Mouse (Mus musculus) forebrain, embryonic 11.5 days (tissue): ENCODE results near the gene Sele. TPM values are rescaled to one million over a fixed set of nuclear protein-coding genes. Genes with fewer than 3 reads are reported as not detected.

Source experiments
- ATAC-seq: fragments of 200-750 bp; cut with Nextera tagmentation; replicated peaks from 2 replicates; pipeline ENCODE4 v1.8.0; 2017; ENCODE audit warnings: moderate TSS enrichment; ENCODE audit not compliant: low FRiP score
- DNase-seq: peaks from one replicate; pipeline ENCODE4 v3.0.0-alpha.2; 2017; ENCODE audit warnings: low spot score
- H3K27ac ChIP-seq: fragments of 300-500 bp; sonication (generic); 2 replicates; pipeline ENCODE4 v1.5.1; 2014; ENCODE audit warnings: low read depth, low read length
- H3K27me3 ChIP-seq: fragments of 300-500 bp; sonication (generic); 2 replicates; pipeline ENCODE4 v1.6.1; 2014; ENCODE audit warnings: mild to moderate bottlenecking, low read length, mixed read lengths; ENCODE audit not compliant: control insufficient read depth, insufficient read depth
- H3K36me3 ChIP-seq: fragments of 300-500 bp; sonication (generic); 2 replicates; pipeline ENCODE4 v1.6.1; 2014; ENCODE audit warnings: mild to moderate bottlenecking, low read length, moderate library complexity, mixed read lengths; ENCODE audit not compliant: control insufficient read depth, insufficient read depth
- H3K4me1 ChIP-seq: fragments of 300-500 bp; sonication (generic); replicated peaks from 2 replicates; pipeline ENCODE4 v1.6.1; 2014; ENCODE audit warnings: low read length, mixed read lengths; ENCODE audit not compliant: control insufficient read depth, insufficient read depth
- H3K4me2 ChIP-seq: fragments of 300-500 bp; sonication (generic); 2 replicates; pipeline ENCODE4 v1.6.1; 2014; ENCODE audit warnings: low read depth, mild to moderate bottlenecking, low read length, moderate library complexity, mixed read lengths; ENCODE audit not compliant: severe bottlenecking
- H3K4me3 ChIP-seq: fragments of 300-500 bp; sonication (generic); 2 replicates; pipeline ENCODE4 v1.5.1; 2014; ENCODE audit warnings: low read depth, low read length
- H3K9ac ChIP-seq: fragments of 300-500 bp; sonication (generic); 2 replicates; pipeline ENCODE4 v1.6.1; 2014; ENCODE audit warnings: low read length
- H3K9me3 ChIP-seq: fragments of 300-500 bp; sonication (generic); 2 replicates; pipeline ENCODE4 v1.6.1; 2016; ENCODE audit warnings: low read length, mixed read lengths; ENCODE audit not compliant: control insufficient read depth
- WGBS: fragments of 180-500 bp; shearing (Covaris S2); extraction: QIAGEN DNeasy Blood & Tissue Kit; methylation state at CpG from one replicate; pipeline ENCODE4 v1.1.7; 2014; 5-methylcytosine and 5-hydroxymethylcytosine counted together
- polyA plus RNA-seq: library from polyadenylated mRNA; unstranded; fragments of >200 nt; fragmentation: Nextera tagmentation; extraction: Ambion mirVana; gene quantifications from 2 replicates; pipeline ENCODE4 v1.2.1, GENCODE M21; 2014

Sele gene
- polyA plus RNA-seq, 1 experiment from 2014 or later: not detected

- no peaks in the 10 kb centered on the region for H3K27me3 ChIP-seq
- DNase-seq (no peak), ATAC-seq (no peak)
- H3K4me1 ChIP-seq: no peaks in the 10 kb centered on the region
- no peak overlapping the region for H3K9ac ChIP-seq
- H3K36me3 ChIP-seq: no peaks in the 10 kb centered on the region
- H3K27ac ChIP-seq: no peak overlapping the region
- no peak overlapping the region for H3K4me3 ChIP-seq
- no peaks in the 10 kb centered on the region for H3K9me3 ChIP-seq
- WGBS: 92% methylated on average over 4 of the region's 4 CpGs
- no peak overlapping the region for H3K4me2 ChIP-seq
Measured at GRCm38 (mm10) chr1:164025685-164026084, 22.3 kb upstream of the Sele start.

- ATAC-seq: no peak
- H3K4me3 ChIP-seq: no peak overlapping the region
- DNase-seq: no peak
- no peaks in the 10 kb centered on the region for H3K36me3 ChIP-seq
- H3K9ac ChIP-seq: no peak overlapping the region
- no peaks in the 10 kb centered on the region for H3K4me1 ChIP-seq
- 56% methylated on average over 5 of the region's 5 CpGs for WGBS
- no peak overlapping the region for H3K27ac ChIP-seq
- no peak overlapping the region for H3K4me2 ChIP-seq
- H3K9me3 ChIP-seq: no peaks in the 10 kb centered on the region
- no peaks in the 10 kb centered on the region for H3K27me3 ChIP-seq
Measured at GRCm38 (mm10) chr1:164027416-164027815, 20.6 kb upstream of the Sele start.

GRCm38 (mm10) chr1:164040385-164041135, 7.5 kb upstream of the Sele start:
- no peaks in the 10 kb centered on the region for H3K36me3 ChIP-seq
- no peak for ATAC-seq

GRCm38 (mm10) chr1:164043549-164043948, 4.5 kb upstream of the Sele start:
- Histone ChIP-seq H3K4me3 (no peak overlapping the region), H3K4me1 (no peaks in the 10 kb centered on the region), H3K9ac (no peak overlapping the region), H3K4me2 (no peak overlapping the region), H3K9me3 (no peaks in the 10 kb centered on the region), H3K36me3 (no peaks in the 10 kb centered on the region), H3K27me3 (no peaks in the 10 kb centered on the region), H3K27ac (no peak overlapping the region)
- DNase-seq: no peak
- 52% methylated on average over 3 of the region's 3 CpGs for WGBS
- ATAC-seq: no peak

More at GRCm38 (mm10) chr1:164040385-164041135, 7.5 kb upstream of the Sele start:
- no peak overlapping the region for H3K4me3 ChIP-seq
- no peaks in the 10 kb centered on the region for H3K27me3 ChIP-seq
- H3K4me2 ChIP-seq: no peak overlapping the region
- DNase-seq: no peak
- H3K9ac ChIP-seq: no peak overlapping the region
- H3K4me1 ChIP-seq: no peaks in the 10 kb centered on the region
- no peaks in the 10 kb centered on the region for H3K9me3 ChIP-seq
- H3K27ac ChIP-seq: no peak overlapping the region
- 76% methylated on average over 10 of the region's 10 CpGs for WGBS

GRCm38 (mm10) chr1:164053561-164053960, 5.5 kb downstream of the Sele start:
- ATAC-seq: no peak
- no peak for DNase-seq
- Histone ChIP-seq H3K4me3 (no peak overlapping the region), H3K4me2 (no peak overlapping the region), H3K9ac (no peak overlapping the region), H3K9me3 (no peaks in the 10 kb centered on the region), H3K4me1 (no peaks in the 10 kb centered on the region), H3K27ac (no peak overlapping the region), H3K36me3 (no peaks in the 10 kb centered on the region), H3K27me3 (no peaks in the 10 kb centered on the region)
- 94% methylated on average over 9 of the region's 9 CpGs for WGBS

GRCm38 (mm10) chr1:164054800-164055199, 6.8 kb downstream of the Sele start:
- no peaks in the 10 kb centered on the region for H3K36me3 ChIP-seq
- no peak overlapping the region for H3K27ac ChIP-seq
- ATAC-seq: no peak
- H3K27me3 ChIP-seq: no peaks in the 10 kb centered on the region
- H3K4me2 ChIP-seq: no peak overlapping the region
- H3K9ac ChIP-seq: no peak overlapping the region
- no peak overlapping the region for H3K4me3 ChIP-seq
- H3K4me1 ChIP-seq: no peaks in the 10 kb centered on the region
- 46% methylated on average over 2 of the region's 2 CpGs for WGBS
- no peaks in the 10 kb centered on the region for H3K9me3 ChIP-seq
- DNase-seq: no peak

- ATAC-seq (no peak), DNase-seq (no peak)
- WGBS: 91% methylated on average over 4 of the region's 4 CpGs
- no peaks in the 10 kb centered on the region for H3K4me1 ChIP-seq
- H3K27me3 ChIP-seq: no peaks in the 10 kb centered on the region
- no peak overlapping the region for H3K4me2 ChIP-seq
- H3K27ac ChIP-seq: no peak overlapping the region
- H3K9ac ChIP-seq: no peak overlapping the region
- H3K36me3 ChIP-seq: no peaks in the 10 kb centered on the region
- H3K4me3 ChIP-seq: no peak overlapping the region
- no peaks in the 10 kb centered on the region for H3K9me3 ChIP-seq
Measured at GRCm38 (mm10) chr1:164060071-164060470, 12.0 kb downstream of the Sele start.

GRCm38 (mm10) chr1:164061278-164061677, 13.2 kb downstream of the Sele start:
- Histone ChIP-seq H3K9ac (no peak overlapping the region), H3K27ac (no peak overlapping the region), H3K27me3 (no peaks in the 10 kb centered on the region), H3K36me3 (no peaks in the 10 kb centered on the region), H3K9me3 (no peaks in the 10 kb centered on the region), H3K4me3 (no peak overlapping the region), H3K4me1 (no peaks in the 10 kb centered on the region), H3K4me2 (no peak overlapping the region)
- no peak for DNase-seq
- no peak for ATAC-seq
- 52% methylated on average over 4 of the region's 4 CpGs for WGBS

- no peak within 1 kb of the TSS for H3K27ac ChIP-seq
- H3K9ac ChIP-seq: no peak within 1 kb of the TSS
- no peak within 1 kb of the TSS for H3K4me3 ChIP-seq
- ATAC-seq (no peak), DNase-seq (no peak)
- WGBS: 84% methylated on average over 4 of the region's 4 CpGs
- no peaks in the 10 kb centered on the region for H3K27me3 ChIP-seq
- no peaks in the 10 kb centered on the region for H3K4me1 ChIP-seq
- H3K9me3 ChIP-seq: no peaks in the 10 kb centered on the region
- H3K36me3 ChIP-seq: no peaks in the 10 kb centered on the region
- no peak within 1 kb of the TSS for H3K4me2 ChIP-seq
Measured at GRCm38 (mm10) chr1:164061925-164062324, 13.9 kb downstream of the Sele start, which contains the start of gene Sell. TSS of gene Sell (plus strand) at chr1:164061982.
